Mouse (Mus musculus) hindbrain, embryonic 14.5 days (tissue): ENCODE results near the gene Cdhr2. TPM values are rescaled to one million over a fixed set of nuclear protein-coding genes. Genes with fewer than 3 reads are reported as not detected.

Experiments used
- ATAC-seq: fragments of 200-750 bp; cut with Nextera tagmentation; 2 replicates; pipeline ENCODE4 v1.8.0; 2017; ENCODE audit warnings: moderate number of reproducible peaks, mild to moderate bottlenecking, moderate TSS enrichment, moderate library complexity; ENCODE audit not compliant: low FRiP score
- DNase-seq: peaks from one replicate; pipeline ENCODE4 v3.0.0-alpha.2; 2015; ENCODE audit warnings: low spot score
- H3K27ac ChIP-seq: fragments of 300-500 bp; sonication (generic); 2 replicates; pipeline ENCODE4 v1.5.1; 2014; ENCODE audit warnings: mild to moderate bottlenecking, moderate library complexity
- H3K27me3 ChIP-seq: fragments of 300-500 bp; sonication (generic); 2 replicates; pipeline ENCODE4 v1.6.1; 2014; ENCODE audit warnings: mild to moderate bottlenecking, low read length, mixed read lengths; ENCODE audit not compliant: control insufficient read depth, insufficient read depth
- H3K36me3 ChIP-seq: fragments of 300-500 bp; sonication (generic); replicated peaks from 2 replicates; pipeline ENCODE4 v1.6.1; 2014; ENCODE audit not compliant: control insufficient read depth, insufficient read depth
- H3K4me1 ChIP-seq: fragments of 300-500 bp; sonication (generic); replicated peaks from 2 replicates; pipeline ENCODE4 v1.6.1; 2014; ENCODE audit warnings: antibody characterized with exemption, low read length, mixed read lengths; ENCODE audit not compliant: control insufficient read depth, insufficient read depth
- H3K4me2 ChIP-seq: fragments of 300-500 bp; sonication (generic); replicated peaks from 2 replicates; pipeline ENCODE4 v1.6.1; 2014; ENCODE audit warnings: mild to moderate bottlenecking, moderate library complexity
- H3K4me3 ChIP-seq: fragments of 300-500 bp; sonication (generic); replicated peaks from 2 replicates; pipeline ENCODE4 v1.5.1; 2014; ENCODE audit warnings: mild to moderate bottlenecking, low read length
- H3K9ac ChIP-seq: fragments of 300-500 bp; sonication (generic); 2 replicates; pipeline ENCODE4 v1.6.1; 2014
- H3K9me3 ChIP-seq: fragments of 300-500 bp; sonication (generic); 2 replicates; pipeline ENCODE4 v1.6.1; 2016; ENCODE audit warnings: low read length; ENCODE audit not compliant: control insufficient read depth
- WGBS: fragments of 180-500 bp; shearing (Covaris S2); extraction: QIAGEN DNeasy Blood & Tissue Kit; methylation state at CpG from one replicate; pipeline ENCODE4 v1.1.7; 2014; 5-methylcytosine and 5-hydroxymethylcytosine counted together
- polyA plus RNA-seq: library from polyadenylated mRNA; unstranded; fragments of >200 nt; fragmentation: Nextera tagmentation; extraction: Ambion mirVana; gene quantifications from 2 replicates; pipeline ENCODE4 v1.2.1, GENCODE M21; 2014

Gene Cdhr2
- polyA plus RNA-seq, 1 experiment from 2014 or later = 0.16 TPM

DNA sequence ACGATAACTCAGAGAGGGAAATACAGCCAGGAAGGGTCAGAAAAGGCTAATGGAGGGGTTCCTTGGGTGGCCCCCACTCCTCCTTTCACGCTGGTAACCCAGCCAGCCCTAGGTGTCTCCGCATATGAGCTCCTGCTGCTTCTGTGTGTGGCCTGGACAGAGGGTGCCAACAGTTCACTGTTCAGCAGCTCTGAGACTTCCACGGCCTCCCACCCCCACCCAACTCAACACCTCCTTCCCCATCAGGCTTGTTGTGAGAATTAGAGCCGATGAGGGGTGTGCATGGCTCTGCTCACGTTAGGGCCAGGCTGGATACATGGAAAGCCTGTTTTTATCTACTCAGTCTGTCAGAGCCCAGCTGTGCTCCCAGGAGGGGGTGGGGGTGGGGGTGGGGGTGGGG, 44.8 kb downstream of the Cdhr2 start:
- DNase-seq = no peak
- H3K9me3 ChIP-seq = no peaks in the 10 kb centered on the region
- peak overlapping the region; percentile 31 for H3K9ac ChIP-seq
- WGBS = 41% methylated on average over 6 of the region's 6 CpGs
- peaks cover 36% of the 10 kb centered on the region for H3K4me1 ChIP-seq
- peaks cover 3% of the 10 kb centered on the region for H3K27me3 ChIP-seq
- H3K36me3 ChIP-seq = peaks cover 21% of the 10 kb centered on the region
- no peak overlapping the region for H3K4me3 ChIP-seq
- no peak overlapping the region for H3K27ac ChIP-seq
- H3K4me2 ChIP-seq = peak overlapping the region; percentile 33
- ATAC-seq = no peak

DNA sequence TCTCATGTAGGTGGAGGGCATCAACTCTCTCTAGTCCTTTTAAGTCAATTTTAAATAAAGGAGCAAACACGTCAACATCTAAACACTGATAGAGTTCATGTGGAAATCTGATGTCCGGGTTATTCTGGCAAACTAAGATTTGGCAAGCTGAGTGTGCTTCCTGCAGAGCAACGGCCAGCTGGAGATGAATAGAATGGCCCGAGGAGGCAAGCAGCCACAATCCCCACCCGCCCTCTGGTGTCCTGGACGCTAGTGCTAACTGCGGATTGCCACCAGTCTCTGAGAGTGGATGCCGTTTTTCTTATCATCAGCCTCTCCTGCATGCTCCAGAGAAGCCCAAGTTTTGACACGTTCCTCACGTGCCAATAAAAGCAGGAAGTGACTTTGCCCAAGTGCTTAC, 45.6 kb downstream of the Cdhr2 start:
- peaks cover 10% of the 10 kb centered on the region for H3K27me3 ChIP-seq
- H3K4me1 ChIP-seq = peaks cover 36% of the 10 kb centered on the region
- H3K4me3 ChIP-seq = no peak overlapping the region
- H3K27ac ChIP-seq = no peak overlapping the region
- 0 out of 2 replicates have a peak overlapping the region, but pooled peaks have one; percentile 21 for H3K9ac ChIP-seq
- DNase-seq = no peak
- H3K36me3 ChIP-seq = peaks cover 17% of the 10 kb centered on the region; the same call in 1 of the 2 replicates
- peak overlapping the region; percentile 71 for H3K4me2 ChIP-seq
- H3K9me3 ChIP-seq = no peaks in the 10 kb centered on the region
- no peak for ATAC-seq
- WGBS = 30% methylated on average over 10 of the region's 10 CpGs

- peak overlapping the region; percentile 85 for H3K9ac ChIP-seq
- H3K36me3 ChIP-seq = peaks cover 14% of the 10 kb centered on the region; the same call in 1 of the 2 replicates
- ATAC-seq (no peak), DNase-seq (no peak)
- peak overlapping the region; percentile 71 for H3K4me2 ChIP-seq
- H3K27me3 ChIP-seq = peaks cover 12% of the 10 kb centered on the region
- 78% methylated on average over 8 of the region's 8 CpGs for WGBS
- H3K4me3 ChIP-seq = peak overlapping the region; percentile 74
- peaks cover 36% of the 10 kb centered on the region for H3K4me1 ChIP-seq
- no peaks in the 10 kb centered on the region for H3K9me3 ChIP-seq
- peak overlapping the region; percentile 89 for H3K27ac ChIP-seq
Measured at GRCm38 (mm10) chr13:54748190-54748589, 46.9 kb downstream of the Cdhr2 start.

DNA sequence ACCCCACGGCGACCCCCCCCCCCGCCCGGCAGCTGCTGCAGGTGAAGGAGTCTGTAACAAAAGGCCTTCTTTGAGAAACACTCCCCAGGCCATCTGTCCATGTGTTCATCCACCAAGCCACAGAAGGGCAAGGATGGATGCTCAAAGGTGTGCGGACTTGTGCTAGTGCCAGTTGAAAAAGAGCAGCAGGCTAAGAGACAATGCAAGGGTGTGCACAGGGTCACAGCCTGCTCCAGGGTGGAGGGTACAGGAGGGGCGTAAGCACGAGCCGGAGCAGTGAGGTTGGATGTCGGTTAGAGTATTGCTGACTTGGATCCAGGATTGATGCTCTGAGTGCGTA, 47.4 kb downstream of the Cdhr2 start:
- Histone ChIP-seq H3K9me3 (no peaks in the 10 kb centered on the region), H3K4me2 (peak overlapping the region; percentile 71), H3K27ac (peak overlapping the region; percentile 89), H3K4me3 (peak overlapping the region; percentile 74), H3K4me1 (peaks cover 36% of the 10 kb centered on the region), H3K27me3 (peaks cover 12% of the 10 kb centered on the region), H3K9ac (peak overlapping the region; percentile 85), H3K36me3 (peaks cover 14% of the 10 kb centered on the region; the same call in 1 of the 2 replicates)
- ATAC-seq (peak; percentile 29; the same call in 1 of the 2 replicates), DNase-seq (no peak)
- WGBS = 21% methylated on average over 10 of the region's 10 CpGs

DNA sequence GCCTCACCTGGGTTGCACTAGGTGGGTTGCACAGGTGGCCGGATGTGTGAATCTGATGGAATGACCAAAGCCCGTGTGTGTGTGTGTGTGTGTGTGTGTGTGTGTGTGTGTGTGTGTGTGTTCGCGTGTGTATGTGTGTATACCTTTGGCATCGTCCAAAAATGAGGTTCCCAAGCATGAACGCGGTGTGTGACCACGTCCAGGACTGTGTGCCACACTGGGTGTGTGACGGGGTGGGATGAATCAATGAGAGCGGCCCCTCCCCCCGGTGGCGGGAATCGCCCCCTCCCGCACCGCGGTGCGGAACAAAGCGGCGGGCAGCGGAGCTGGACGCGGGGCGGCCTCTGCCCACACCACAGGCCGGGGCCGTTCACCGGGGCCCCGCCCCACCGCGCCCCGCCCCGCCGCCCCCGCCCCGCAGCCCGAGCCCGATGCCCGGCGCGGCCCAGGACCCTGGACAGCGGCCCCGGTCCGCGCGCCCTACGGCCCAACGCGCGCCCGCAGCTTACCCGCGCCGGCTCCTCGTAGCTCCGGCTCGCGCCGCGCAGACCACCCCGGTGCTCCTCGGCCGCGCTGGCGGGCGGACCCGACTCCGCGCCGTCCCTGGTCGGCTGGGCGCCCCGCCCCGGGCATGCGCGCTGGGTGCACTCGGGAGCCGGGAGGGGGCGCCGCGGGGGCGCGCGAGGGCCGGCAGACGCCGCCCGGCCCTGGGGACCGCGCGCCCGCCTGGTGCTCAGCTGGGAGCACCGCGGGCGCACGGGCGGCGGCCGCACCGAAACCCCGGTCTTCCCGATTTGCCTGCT, 48.0 kb downstream of the Cdhr2 start:
- peak overlapping the region; percentile 71 for H3K4me2 ChIP-seq
- WGBS = under 1% methylated on average over 85 of the region's 100 CpGs
- H3K9ac ChIP-seq = peak overlapping the region; percentile 85
- peak overlapping the region; percentile 74 for H3K4me3 ChIP-seq
- ATAC-seq (peak; percentile 81), DNase-seq (peak; percentile 83)
- H3K36me3 ChIP-seq = peaks cover 9% of the 10 kb centered on the region; the same call in 1 of the 2 replicates
- H3K9me3 ChIP-seq = no peaks in the 10 kb centered on the region
- peaks cover 12% of the 10 kb centered on the region for H3K27me3 ChIP-seq
- H3K4me1 ChIP-seq = peaks cover 42% of the 10 kb centered on the region
- H3K27ac ChIP-seq = peak overlapping the region; percentile 89

DNA sequence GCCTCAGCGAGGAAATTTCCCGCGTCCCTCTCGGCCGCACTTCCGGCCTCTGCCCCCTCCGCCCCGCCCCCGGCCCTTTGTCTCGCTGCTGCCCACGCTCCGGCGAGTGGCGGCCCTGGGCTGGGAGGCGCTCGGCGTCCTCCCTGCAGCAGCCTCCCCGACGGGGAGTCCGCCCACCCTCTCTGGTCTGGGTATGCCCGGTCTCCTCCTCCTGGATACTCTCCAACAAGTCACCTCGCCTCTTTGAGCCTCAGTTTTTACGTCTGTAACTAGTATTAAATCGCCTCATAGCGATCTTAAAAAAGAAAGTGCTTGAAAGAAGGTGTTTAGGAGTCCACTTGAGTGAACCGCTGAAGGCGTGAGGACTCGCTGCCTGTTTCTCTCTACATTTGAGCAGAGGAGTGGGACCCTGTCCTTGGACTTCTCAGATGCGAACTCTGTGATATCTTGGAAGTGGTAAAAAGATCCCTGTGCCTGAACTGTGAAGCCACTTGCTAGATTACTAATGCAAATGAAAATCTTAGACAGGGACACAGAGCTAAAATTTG, 48.7 kb downstream of the Cdhr2 start, which contains the start of gene Gprin1:
Gprin1 (minus strand) TSS at position 11 of the 548 bp plus-strand sequence.
- H3K9ac ChIP-seq = peak within 1 kb of the TSS; percentile 85
- H3K27me3 ChIP-seq = peaks cover 12% of the 10 kb centered on the region
- H3K9me3 ChIP-seq = no peaks in the 10 kb centered on the region
- peaks cover 42% of the 10 kb centered on the region for H3K4me1 ChIP-seq
- peak within 1 kb of the TSS; percentile 71 for H3K4me2 ChIP-seq
- DNase-seq (no peak), ATAC-seq (peak; percentile 48)
- H3K27ac ChIP-seq = peak within 1 kb of the TSS; percentile 89
- WGBS = 3% methylated on average over 29 of the region's 29 CpGs
- H3K36me3 ChIP-seq = peaks cover 8% of the 10 kb centered on the region; the same call in 1 of the 2 replicates
- peak within 1 kb of the TSS; percentile 74 for H3K4me3 ChIP-seq

DNA sequence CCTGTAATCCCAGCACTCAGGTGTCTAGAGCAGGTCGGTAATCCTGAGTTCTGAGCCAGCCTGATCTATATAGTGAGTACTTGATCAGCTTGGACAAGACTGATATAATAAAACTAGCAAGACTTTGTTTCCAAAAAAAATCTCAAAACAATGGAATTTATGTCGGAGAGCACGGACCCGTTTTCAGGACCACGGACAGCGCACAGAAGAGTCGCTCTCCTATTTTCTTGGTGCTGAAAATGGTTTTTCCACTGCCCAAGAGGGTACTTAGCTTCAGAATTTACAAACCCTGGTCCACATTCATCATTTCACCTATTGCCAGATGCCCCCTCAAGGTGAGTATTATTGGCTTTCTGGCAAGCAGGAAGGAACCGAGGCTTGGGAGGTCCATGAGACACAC, 49.4 kb downstream of the Cdhr2 start:
- no peak overlapping the region for H3K4me3 ChIP-seq
- no peaks in the 10 kb centered on the region for H3K9me3 ChIP-seq
- no peak overlapping the region for H3K27ac ChIP-seq
- H3K4me2 ChIP-seq = peak overlapping the region; percentile 71
- peaks cover 45% of the 10 kb centered on the region for H3K4me1 ChIP-seq
- ATAC-seq = no peak
- H3K27me3 ChIP-seq = peaks cover 16% of the 10 kb centered on the region
- peaks cover 8% of the 10 kb centered on the region; the same call in 1 of the 2 replicates for H3K36me3 ChIP-seq
- no peak overlapping the region for H3K9ac ChIP-seq
- DNase-seq = peak; percentile 42
- WGBS = 4% methylated on average over 8 of the region's 8 CpGs

DNA sequence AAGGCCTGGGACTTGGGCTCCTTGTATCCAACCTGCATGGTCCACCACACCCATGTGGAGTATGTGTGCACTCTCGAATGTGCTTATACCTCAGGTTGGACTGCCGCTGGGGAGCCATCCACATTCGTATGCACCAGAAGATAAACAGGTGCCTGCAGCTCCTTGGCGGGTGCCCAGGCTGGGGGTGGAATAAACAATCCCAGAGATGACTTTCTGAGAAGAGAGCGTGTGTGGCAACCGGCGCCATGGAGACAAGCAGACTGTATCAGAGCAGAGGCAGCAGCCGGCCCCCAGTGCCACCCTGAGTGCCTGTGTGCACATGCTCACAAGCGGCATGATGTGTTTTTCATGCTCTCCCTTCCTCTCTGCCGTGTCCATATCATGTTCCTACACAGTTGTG, 51.4 kb downstream of the Cdhr2 start:
- Histone ChIP-seq H3K27ac (no peak overlapping the region), H3K27me3 (peaks cover 16% of the 10 kb centered on the region), H3K4me1 (peaks cover 46% of the 10 kb centered on the region), H3K9me3 (no peaks in the 10 kb centered on the region), H3K4me2 (no peak overlapping the region), H3K9ac (no peak overlapping the region), H3K4me3 (no peak overlapping the region), H3K36me3 (no peaks in the 10 kb centered on the region)
- 63% methylated on average over 10 of the region's 10 CpGs for WGBS
- no peak for ATAC-seq
- no peak for DNase-seq

GRCm38 (mm10) chr13:54753733-54754132, 52.5 kb downstream of the Cdhr2 start:
- Histone ChIP-seq H3K27ac (no peak overlapping the region), H3K9ac (0 out of 2 replicates have a peak overlapping the region, but pooled peaks have one; percentile 16), H3K4me2 (no peak overlapping the region), H3K4me3 (no peak overlapping the region), H3K36me3 (no peaks in the 10 kb centered on the region), H3K4me1 (peaks cover 41% of the 10 kb centered on the region), H3K27me3 (peaks cover 16% of the 10 kb centered on the region), H3K9me3 (no peaks in the 10 kb centered on the region)
- ATAC-seq (no peak), DNase-seq (no peak)
- WGBS = 71% methylated on average over 6 of the region's 6 CpGs
